Mouse (Mus musculus) heart, embryonic 14.5 days (tissue): Measurements from ENCODE around the gene Lamtor3. TPM values are rescaled to one million over a fixed set of nuclear protein-coding genes. Genes with fewer than 3 reads are reported as not detected.

Source experiments
- ATAC-seq: fragments of 200-750 bp; cut with Nextera tagmentation; 2 replicates; pipeline ENCODE4 v1.8.0; 2017; ENCODE audit warnings: low read depth, moderate TSS enrichment; ENCODE audit not compliant: insufficient number of reproducible peaks, insufficient read depth, low FRiP score
- H3K27ac ChIP-seq, 2 experiments: fragments of 200-500 bp in 1 of 2; fragments of 300-500 bp in 1 of 2; sonication (generic) in 1 of 2; replicated peaks in 1 of 2; 2 replicates each; pipeline ENCODE4 v1.5.1; 2012 to 2014; ENCODE audit warnings: low read depth in 2 of 2, low read length in 2 of 2, control low read depth in 1 of 2, mild to moderate bottlenecking in 1 of 2, mixed read lengths in 1 of 2; ENCODE audit not compliant: control insufficient read depth in 1 of 2, insufficient read depth in 1 of 2
- H3K27me3 ChIP-seq: fragments of 300-500 bp; sonication (generic); 2 replicates; pipeline ENCODE4 v1.6.1; 2014; ENCODE audit warnings: mild to moderate bottlenecking, low read length, control low read depth; ENCODE audit not compliant: control insufficient read depth, insufficient read depth
- H3K36me3 ChIP-seq: fragments of 300-500 bp; sonication (generic); 2 replicates; pipeline ENCODE4 v1.6.1; 2014; ENCODE audit warnings: mild to moderate bottlenecking, control low read depth, low read length, mixed read lengths; ENCODE audit not compliant: control insufficient read depth, insufficient read depth
- H3K4me1 ChIP-seq, 2 experiments: fragments of 200-500 bp in 1 of 2; fragments of 300-500 bp in 1 of 2; sonication (generic) in 1 of 2; 2 replicates each; pipeline ENCODE4 v1.6.1; 2012 to 2014; ENCODE audit warnings: low read length in 2 of 2, control low read depth in 1 of 2, mixed read lengths in 1 of 2; ENCODE audit not compliant: control insufficient read depth in 2 of 2, insufficient read depth in 2 of 2
- H3K4me2 ChIP-seq: fragments of 300-500 bp; sonication (generic); 2 replicates; pipeline ENCODE4 v1.6.1; 2014; ENCODE audit warnings: mild to moderate bottlenecking, low read length
- H3K4me3 ChIP-seq, 2 experiments: fragments of 200-500 bp in 1 of 2; fragments of 300-500 bp in 1 of 2; sonication (generic) in 1 of 2; 2 replicates each; pipeline ENCODE4 v1.5.1; 2012 to 2014; ENCODE audit warnings: low read length in 2 of 2, mild to moderate bottlenecking in 2 of 2, control low read depth in 1 of 2, low read depth in 1 of 2, moderate library complexity in 1 of 2; ENCODE audit not compliant: control insufficient read depth in 1 of 2, insufficient read depth in 1 of 2
- H3K9ac ChIP-seq: fragments of 300-500 bp; sonication (generic); 2 replicates; pipeline ENCODE4 v1.6.1; 2014; ENCODE audit warnings: mild to moderate bottlenecking, low read length
- H3K9me3 ChIP-seq: fragments of 300-500 bp; sonication (generic); 2 replicates; pipeline ENCODE4 v1.6.1; 2016; ENCODE audit warnings: low read length, control low read depth; ENCODE audit not compliant: control insufficient read depth
- WGBS: fragments of 180-500 bp; shearing (Covaris S2); extraction: QIAGEN DNeasy Blood & Tissue Kit; methylation state at CpG from one replicate; pipeline ENCODE4 v1.1.7; 2014; 5-methylcytosine and 5-hydroxymethylcytosine counted together
- polyA plus RNA-seq: library from polyadenylated mRNA; unstranded; fragments of >200 nt; fragmentation: Nextera tagmentation; extraction: Ambion mirVana; gene quantifications from 2 replicates; pipeline ENCODE4 v1.2.1, GENCODE M21; 2014

The Lamtor3 gene
- polyA plus RNA-seq, 1 experiment from 2014 or later: 116 TPM

DNA sequence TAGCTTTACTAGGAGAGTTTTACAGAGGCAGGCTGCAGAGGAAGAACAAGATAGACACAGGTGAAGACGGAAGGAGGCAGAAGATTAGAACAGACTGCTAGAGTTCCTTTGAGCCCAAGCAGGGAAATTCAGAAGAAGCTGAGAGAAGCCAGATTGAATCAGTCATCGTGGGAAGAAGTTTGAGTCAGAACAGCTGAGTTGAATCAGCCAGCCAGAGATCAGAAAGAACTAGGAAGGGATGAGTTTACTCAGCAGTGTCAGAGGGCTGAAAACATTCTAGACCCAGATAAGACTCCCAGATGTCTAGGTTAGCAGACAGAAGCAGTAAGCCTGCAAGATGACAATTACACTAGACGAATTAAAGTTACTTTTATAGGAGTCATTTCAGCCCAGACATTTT is 15.7 kb downstream of the Lamtor3 start:
- no peak for ATAC-seq
- WGBS: 58% methylated on average over 3 of the region's 3 CpGs

DNA sequence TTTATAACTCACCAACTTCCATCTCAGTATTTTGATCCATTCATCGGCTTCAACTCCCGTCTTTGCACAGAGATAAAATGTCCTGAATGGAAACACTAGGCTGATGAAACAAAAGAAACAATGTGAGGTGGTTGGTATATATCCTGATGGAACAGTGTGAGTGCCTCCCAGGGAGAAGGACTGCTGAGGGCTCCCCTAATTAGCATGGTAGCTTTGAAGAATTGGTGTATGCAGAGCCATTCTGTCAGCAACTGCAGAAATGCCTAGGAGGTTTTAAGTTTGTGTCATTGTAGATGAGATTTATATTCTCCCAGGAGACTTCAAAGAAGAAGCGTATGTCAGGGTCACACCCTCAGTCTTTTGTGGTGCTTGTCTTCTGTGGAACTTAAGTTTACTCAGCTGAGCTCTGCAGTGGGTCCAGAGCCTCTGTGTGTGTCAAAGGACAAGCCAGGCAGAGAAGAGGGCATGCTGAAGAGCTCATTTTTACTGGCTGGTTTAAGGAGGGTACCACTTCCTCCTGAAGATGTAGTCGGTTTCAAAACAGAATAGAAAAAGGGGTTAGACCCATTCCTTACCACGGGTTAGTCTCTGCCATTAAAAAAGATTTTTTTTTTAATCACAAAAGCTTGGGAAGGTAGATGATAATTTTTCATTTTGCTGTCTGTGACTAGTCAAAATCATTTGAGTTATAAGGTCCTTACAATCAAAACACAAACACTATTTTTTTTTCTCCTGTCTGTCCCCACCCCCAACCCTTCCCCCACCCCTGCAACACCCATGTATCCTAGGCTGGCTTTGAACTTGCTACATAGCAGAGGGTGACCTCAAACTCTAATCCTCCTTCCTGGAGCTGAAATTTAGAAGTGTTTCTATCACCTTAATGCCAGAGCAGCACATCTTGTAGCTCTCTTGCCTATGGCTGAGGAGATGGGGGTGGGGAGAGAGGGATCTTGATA is 17.5 kb downstream of the Lamtor3 start:
- Histone ChIP-seq H3K9me3 (no peaks in the 10 kb centered on the region), H3K4me1 (peaks cover 6 to 9% of the 10 kb centered on the region in 2 experiments; a peak in 3 of 4 replicates), H3K9ac (no peak overlapping the region), H3K4me3 (no peak overlapping the region), H3K27me3 (no peaks in the 10 kb centered on the region), H3K27ac (no peak overlapping the region), H3K4me2 (no peak overlapping the region), H3K36me3 (peaks cover 54% of the 10 kb centered on the region)
- WGBS: 65% methylated on average over 5 of the region's 5 CpGs
- no peak for ATAC-seq

More for the DNA sequence above, 15.7 kb downstream of the Lamtor3 start:
- H3K4me2 ChIP-seq: no peak overlapping the region
- peaks cover 72% of the 10 kb centered on the region for H3K36me3 ChIP-seq
- H3K4me1 ChIP-seq: peaks cover 0 to 5% of the 10 kb centered on the region in 2 experiments; a peak in 2 of 4 replicates
- no peak overlapping the region for H3K4me3 ChIP-seq
- H3K27me3 ChIP-seq: no peaks in the 10 kb centered on the region
- no peak overlapping the region for H3K9ac ChIP-seq
- H3K9me3 ChIP-seq: no peaks in the 10 kb centered on the region
- H3K27ac ChIP-seq: no peak overlapping the region

GRCm38 (mm10) chr3:137936541-137936940 is 18.2 kb downstream of the Lamtor3 start:
- peaks cover 12 to 14% of the 10 kb centered on the region in 2 experiments for H3K4me1 ChIP-seq
- H3K36me3 ChIP-seq: peaks cover 47% of the 10 kb centered on the region
- no peak overlapping the region for H3K9ac ChIP-seq
- no peaks in the 10 kb centered on the region for H3K27me3 ChIP-seq
- no peak overlapping the region for H3K27ac ChIP-seq
- H3K4me2 ChIP-seq: no peak overlapping the region
- ATAC-seq: no peak
- 48% methylated on average over 6 of the region's 6 CpGs for WGBS
- H3K9me3 ChIP-seq: no peaks in the 10 kb centered on the region
- H3K4me3 ChIP-seq: no peak overlapping the region

DNA sequence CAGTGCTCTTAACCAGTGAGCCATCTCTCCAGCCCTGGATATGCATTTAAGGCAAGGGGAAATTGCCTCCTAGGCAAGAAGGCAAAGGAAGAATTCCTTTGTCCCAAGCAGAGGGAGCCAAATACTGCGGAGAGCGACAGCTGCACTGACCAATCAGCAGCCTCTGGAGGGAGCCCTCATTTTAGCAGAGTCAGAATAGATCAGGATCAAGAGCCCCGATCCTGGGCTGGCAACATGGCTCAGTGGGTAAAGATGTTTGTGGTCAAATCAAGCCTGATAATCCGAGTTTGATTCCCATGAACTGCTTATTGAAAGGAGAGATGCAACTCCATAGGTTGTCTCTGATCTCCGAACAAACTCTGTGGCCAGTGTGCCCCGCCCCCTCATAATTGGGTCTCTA is 20.3 kb downstream of the Lamtor3 start:
- Histone ChIP-seq H3K4me3 (peak overlapping the region; percentile 4 to 5; a peak in 2 of 4 replicates), H3K9me3 (no peaks in the 10 kb centered on the region), H3K36me3 (peaks cover 30% of the 10 kb centered on the region), H3K27ac (no peak overlapping the region; a peak in 1 of 4 replicates), H3K9ac (no peak overlapping the region), H3K4me2 (peak overlapping the region; percentile 55), H3K4me1 (peaks cover 14 to 16% of the 10 kb centered on the region in 2 experiments), H3K27me3 (no peaks in the 10 kb centered on the region)
- ATAC-seq: no peak
- WGBS: 27% methylated on average over 6 of the region's 6 CpGs

- peak; percentile 91 for ATAC-seq
- peaks cover 14 to 16% of the 10 kb centered on the region in 2 experiments for H3K4me1 ChIP-seq
- H3K27me3 ChIP-seq: no peaks in the 10 kb centered on the region
- 6% methylated on average over 4 of the region's 4 CpGs for WGBS
- H3K36me3 ChIP-seq: peaks cover 16% of the 10 kb centered on the region
- peak overlapping the region; percentile 41; the same call in 1 of the 2 replicates for H3K9ac ChIP-seq
- H3K4me3 ChIP-seq: peak overlapping the region in 1 of 2 experiments; percentile 17; a peak in 1 of 4 replicates
- peak overlapping the region; percentile 91 to 98 for H3K27ac ChIP-seq
- no peaks in the 10 kb centered on the region for H3K9me3 ChIP-seq
- peak overlapping the region; percentile 31; the same call in 1 of the 2 replicates for H3K4me2 ChIP-seq
Observed at GRCm38 (mm10) chr3:137940757-137941156, 22.5 kb downstream of the Lamtor3 start.

- H3K27ac ChIP-seq: peak overlapping the region; percentile 91 to 98; a peak in 3 of 4 replicates
Observed at GRCm38 (mm10) chr3:137941555-137941954, 23.2 kb downstream of the Lamtor3 start.

DNA sequence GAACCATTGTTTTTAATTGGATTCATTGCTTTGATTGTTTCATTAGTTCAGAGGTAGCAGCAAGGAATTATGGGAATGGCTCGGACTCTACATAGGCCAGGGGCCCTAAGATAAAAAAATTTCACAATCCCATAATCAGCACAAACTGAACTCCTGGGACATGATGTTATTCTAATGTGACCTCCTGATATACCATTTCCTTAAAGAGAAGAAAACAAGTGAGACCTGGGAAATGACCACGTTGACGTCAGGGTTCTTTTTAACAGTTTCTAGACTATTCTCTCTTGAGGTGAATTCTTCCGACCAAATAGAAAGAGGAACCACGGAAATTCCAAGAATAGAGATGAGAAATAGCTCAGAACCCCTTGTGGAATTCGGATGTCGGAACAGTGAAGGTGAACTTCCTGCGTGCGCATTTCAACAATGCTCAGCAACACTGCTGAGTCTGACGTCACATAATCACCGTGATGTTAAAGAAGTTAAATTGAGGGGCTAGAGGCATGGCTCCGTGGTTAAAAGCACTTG is 23.9 kb downstream of the Lamtor3 start:
- H3K9me3 ChIP-seq: no peaks in the 10 kb centered on the region
- H3K27me3 ChIP-seq: no peaks in the 10 kb centered on the region
- WGBS: 72% methylated on average over 12 of the region's 12 CpGs
- no peak for ATAC-seq
- H3K9ac ChIP-seq: no peak overlapping the region
- peaks cover 15% of the 10 kb centered on the region for H3K36me3 ChIP-seq
- no peak overlapping the region for H3K4me3 ChIP-seq
- peaks cover 14 to 16% of the 10 kb centered on the region in 2 experiments for H3K4me1 ChIP-seq
- H3K27ac ChIP-seq: peak overlapping the region in 1 of 2 experiments; percentile 91; a peak in 2 of 4 replicates
- no peak overlapping the region for H3K4me2 ChIP-seq

More at GRCm38 (mm10) chr3:137941555-137941954, 23.2 kb downstream of the Lamtor3 start:
- Histone ChIP-seq H3K9me3 (no peaks in the 10 kb centered on the region), H3K4me3 (no peak overlapping the region), H3K9ac (no peak overlapping the region), H3K27me3 (no peaks in the 10 kb centered on the region), H3K4me2 (no peak overlapping the region), H3K4me1 (peaks cover 14 to 16% of the 10 kb centered on the region in 2 experiments), H3K36me3 (peaks cover 16% of the 10 kb centered on the region)
- no peak for ATAC-seq
